Mouse (Mus musculus): ENCODE data around the gene Copz1. TPM values are rescaled to one million over a fixed set of nuclear protein-coding genes. Genes with fewer than 3 reads are reported as not detected.

Gene Copz1
- polyA plus RNA-seq, 1 experiment: 86.2 TPM

DNA sequence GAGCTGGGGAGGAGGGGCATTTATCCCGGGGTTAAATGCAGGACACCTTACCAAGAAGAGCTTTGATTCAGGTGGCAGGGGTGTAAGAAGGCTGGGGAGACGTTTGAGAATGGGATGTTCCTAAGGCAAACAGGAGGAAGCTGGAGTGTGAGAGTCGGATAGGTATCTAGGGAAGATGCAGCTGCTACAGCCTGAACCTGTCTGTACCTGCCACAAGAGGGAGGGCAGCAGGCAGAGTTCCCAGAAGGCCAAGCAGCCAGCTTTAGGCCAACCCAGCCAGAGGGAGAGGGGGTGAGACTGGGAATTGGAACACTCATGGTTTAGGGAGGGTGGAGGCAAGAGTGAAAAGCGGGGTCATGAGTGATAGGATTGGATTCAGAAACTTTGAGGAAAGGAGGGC is 68.3 kb downstream of the Copz1 start:
- 29% methylated on average over 4 of the region's 4 CpGs for WGBS
- DNase-seq: no peak
- no peak overlapping the region for H3K4me3 ChIP-seq (replicated peaks; ENCODE audit: extremely low read depth, low read depth, low read length)
- H3K4me1 ChIP-seq (ENCODE audit: control insufficient read depth, insufficient read depth, low read length): 0 out of 2 replicates have a peak, but pooled peaks cover 2% of the 10 kb centered on the region
- TF ChIP-seq POLR2A (IDR thresholded peaks at IDR 0.05; ENCODE audit: borderline replicate concordance, extremely low read depth, low read depth, low read length) (no peak), CTCF (IDR thresholded peaks at IDR 0.05; ENCODE audit: insufficient read depth, low read length) (no peak)

DNA sequence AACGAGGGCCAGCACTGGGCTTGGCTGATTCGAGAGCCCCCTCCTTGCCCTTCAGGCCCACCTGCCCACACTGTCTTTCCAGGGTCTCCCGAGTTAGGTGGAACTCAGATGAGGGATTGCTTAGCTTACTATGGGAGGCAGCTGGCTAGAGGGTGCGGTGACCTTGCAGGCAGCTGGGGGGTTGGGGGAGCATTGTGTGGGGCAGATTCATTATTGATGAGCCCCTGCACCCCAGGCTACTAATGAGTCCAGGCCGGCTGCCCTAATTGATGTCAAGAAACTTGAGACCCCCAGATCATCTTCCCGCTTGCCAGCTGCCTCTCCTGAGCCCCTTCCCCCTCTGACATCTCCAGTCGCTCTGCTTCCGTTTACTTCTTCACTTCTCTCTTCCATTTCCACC is 69.0 kb downstream of the Copz1 start:
- no peak for TF ChIP-seq CTCF (IDR thresholded peaks at IDR 0.05; ENCODE audit: insufficient read depth, low read length)
- TF ChIP-seq POLR2A (IDR thresholded peaks at IDR 0.05; ENCODE audit: borderline replicate concordance, extremely low read depth, low read depth, low read length): no peak
- Histone ChIP-seq H3K4me1 (ENCODE audit: control insufficient read depth, insufficient read depth, low read length) (0 out of 2 replicates have a peak, but pooled peaks cover 2% of the 10 kb centered on the region), H3K4me3 (replicated peaks; ENCODE audit: extremely low read depth, low read depth, low read length) (no peak overlapping the region)
- DNase-seq: no peak
- 62% methylated on average over 8 of the region's 8 CpGs for WGBS

DNA sequence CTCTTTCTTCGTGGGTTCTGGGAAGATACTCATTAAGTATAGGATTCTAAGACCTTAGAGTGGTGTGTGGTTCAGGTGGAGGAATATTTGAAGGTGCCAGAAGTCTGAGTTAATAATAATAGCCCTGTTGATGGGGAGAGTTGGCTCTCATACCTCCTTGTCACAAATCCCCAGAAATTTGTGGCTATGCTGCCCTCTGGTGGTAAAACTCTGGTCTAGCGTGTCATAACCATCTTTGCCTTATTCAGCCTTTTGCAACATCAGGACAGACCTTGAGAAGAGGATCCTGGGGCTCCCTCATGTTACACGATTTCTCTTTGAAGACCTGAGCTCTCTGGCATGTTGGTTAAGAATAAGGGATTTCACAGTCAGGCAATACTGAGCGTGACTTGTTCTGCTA is 69.9 kb downstream of the Copz1 start:
- 0 out of 2 replicates have a peak, but pooled peaks cover 2% of the 10 kb centered on the region for H3K4me1 ChIP-seq (ENCODE audit: control insufficient read depth, insufficient read depth, low read length)
- no peak overlapping the region for H3K4me3 ChIP-seq (replicated peaks; ENCODE audit: extremely low read depth, low read depth, low read length)
- WGBS: 21% methylated on average over 4 of the region's 4 CpGs
- TF ChIP-seq CTCF (IDR thresholded peaks at IDR 0.05; ENCODE audit: insufficient read depth, low read length) (peak; percentile 29; the same call in 1 of the 2 replicates), POLR2A (IDR thresholded peaks at IDR 0.05; ENCODE audit: borderline replicate concordance, extremely low read depth, low read depth, low read length) (no peak)
- peak; percentile 49 for DNase-seq

GRCm38 (mm10) chr15:103343008-103343407 is 70.5 kb downstream of the Copz1 start:
- no peak for TF ChIP-seq CTCF (IDR thresholded peaks at IDR 0.05; ENCODE audit: insufficient read depth, low read length)
- TF ChIP-seq POLR2A (IDR thresholded peaks at IDR 0.05; ENCODE audit: borderline replicate concordance, extremely low read depth, low read depth, low read length): no peak
- Histone ChIP-seq H3K4me3 (replicated peaks; ENCODE audit: extremely low read depth, low read depth, low read length) (no peak overlapping the region), H3K4me1 (ENCODE audit: control insufficient read depth, insufficient read depth, low read length) (0 out of 2 replicates have a peak, but pooled peaks cover 2% of the 10 kb centered on the region)
- WGBS: 68% methylated on average over 3 of the region's 3 CpGs
- DNase-seq: no peak

DNA sequence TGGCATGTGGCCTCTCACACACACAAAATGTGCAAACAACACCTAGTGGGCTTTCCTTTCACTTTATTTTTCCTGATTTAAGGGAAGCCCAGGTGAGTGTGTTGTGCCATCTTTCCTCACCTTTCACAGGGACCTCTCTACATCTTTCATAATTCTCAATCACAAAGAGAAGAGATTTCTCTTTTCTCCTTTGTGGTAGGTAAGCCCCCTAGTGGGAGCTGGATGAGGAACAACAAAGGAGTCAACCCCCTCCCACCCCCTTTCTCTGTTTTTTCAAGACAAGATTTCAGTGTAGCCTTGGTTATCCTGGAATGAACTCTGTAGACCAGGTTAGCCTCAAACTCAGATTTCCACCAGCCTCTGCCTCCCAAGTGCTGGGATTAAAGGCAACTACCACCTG is 71.0 kb downstream of the Copz1 start:
- no peak for TF ChIP-seq POLR2A (IDR thresholded peaks at IDR 0.05; ENCODE audit: borderline replicate concordance, extremely low read depth, low read depth, low read length)
- TF ChIP-seq CTCF (IDR thresholded peaks at IDR 0.05; ENCODE audit: insufficient read depth, low read length): no peak
- DNase-seq: no peak
- 0 out of 2 replicates have a peak, but pooled peaks cover 2% of the 10 kb centered on the region for H3K4me1 ChIP-seq (ENCODE audit: control insufficient read depth, insufficient read depth, low read length)
- H3K4me3 ChIP-seq (replicated peaks; ENCODE audit: extremely low read depth, low read depth, low read length): no peak overlapping the region

DNA sequence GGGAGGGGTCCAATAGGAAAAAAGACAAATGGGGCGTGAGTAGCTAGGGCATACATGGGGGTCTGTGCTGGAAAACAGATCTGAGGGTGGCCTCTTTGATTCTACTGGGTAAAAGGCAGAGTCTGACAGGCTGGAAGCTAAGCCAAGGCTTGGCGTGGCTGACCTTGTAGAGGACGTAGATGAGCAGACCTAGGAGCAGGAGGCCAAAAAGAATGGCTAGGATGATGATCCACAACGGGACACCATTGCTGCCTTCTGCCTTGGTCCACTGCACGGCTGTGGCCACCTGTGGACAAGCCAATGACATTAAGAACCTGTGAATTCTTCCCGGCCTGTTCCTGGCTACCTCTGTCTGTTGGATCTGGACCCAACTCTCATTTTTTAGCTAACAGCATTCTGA is 73.3 kb downstream of the Copz1 start:
- Histone ChIP-seq H3K4me3 (replicated peaks; ENCODE audit: extremely low read depth, low read depth, low read length) (no peak overlapping the region), H3K4me1 (ENCODE audit: control insufficient read depth, insufficient read depth, low read length) (no peaks in the 10 kb centered on the region)
- DNase-seq: no peak
- WGBS: 84% methylated on average over 6 of the region's 6 CpGs
- TF ChIP-seq POLR2A (IDR thresholded peaks at IDR 0.05; ENCODE audit: borderline replicate concordance, extremely low read depth, low read depth, low read length) (no peak), CTCF (IDR thresholded peaks at IDR 0.05; ENCODE audit: insufficient read depth, low read length) (no peak)

DNA sequence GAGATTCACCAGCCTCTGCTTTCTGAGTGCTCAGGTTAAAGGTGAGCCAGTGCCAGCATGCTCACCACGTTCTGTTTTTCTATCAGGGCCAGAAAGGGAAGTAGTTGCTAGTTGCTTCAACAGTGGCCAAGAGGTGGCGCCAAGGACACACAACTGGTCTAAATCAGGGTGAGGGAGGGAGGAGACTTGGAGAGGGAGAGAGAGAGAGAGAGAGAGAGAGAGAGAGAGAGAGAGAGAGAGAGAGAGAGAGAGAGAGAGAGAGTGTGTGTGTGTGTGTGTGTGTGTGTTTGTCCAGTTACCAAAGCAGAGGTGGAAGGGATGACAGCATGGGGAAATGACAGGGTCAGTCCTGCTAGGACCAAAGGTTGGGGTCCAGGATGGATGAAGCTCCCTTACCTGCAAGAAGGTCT is 74.8 kb downstream of the Copz1 start:
- DNase-seq: peak; percentile 43
- TF ChIP-seq CTCF (IDR thresholded peaks at IDR 0.05; ENCODE audit: insufficient read depth, low read length) (peak; percentile 74), POLR2A (IDR thresholded peaks at IDR 0.05; ENCODE audit: borderline replicate concordance, extremely low read depth, low read depth, low read length) (no peak)
- 13% methylated on average over 2 of the region's 2 CpGs for WGBS
- Histone ChIP-seq H3K4me1 (ENCODE audit: control insufficient read depth, insufficient read depth, low read length) (no peaks in the 10 kb centered on the region), H3K4me3 (replicated peaks; ENCODE audit: extremely low read depth, low read depth, low read length) (no peak overlapping the region)

Other genes with a start within 250 kb of the Copz1 start
- 16.5 and 18.1 TPM in 2 replicates for gene Smug1, start 105.6 kb upstream of the Copz1 start, polyA plus RNA-seq (2012; rRNA removed)
- 12.2 and 20.0 TPM in 2 replicates for gene Cbx5, start 32.9 kb upstream of the Copz1 start, polyA plus RNA-seq (2012; rRNA removed)
- 49.1 and 93.5 TPM in 2 replicates for gene Hnrnpa1, start 32.3 kb upstream of the Copz1 start, polyA plus RNA-seq (2012; rRNA removed)
- gene Nfe2, start 14.3 kb upstream of the Copz1 start, polyA plus RNA-seq (2012; rRNA removed): 7.7 and 14.1 TPM in 2 replicates
- gene Gpr84, start 37.9 kb downstream of the Copz1 start, polyA plus RNA-seq (2012; rRNA removed): 0.08 and 0.22 TPM in 2 replicates
- 9.9 and 11.7 TPM in 2 replicates for gene Zfp385a, start 67.4 kb downstream of the Copz1 start, polyA plus RNA-seq (2012; rRNA removed)
- 34.3 and 35.9 TPM in 2 replicates for gene Itga5, start 94.0 kb downstream of the Copz1 start, polyA plus RNA-seq (2012; rRNA removed)
- not detected in 2 replicates for gene Gtsf1, start 157.8 kb downstream of the Copz1 start, polyA plus RNA-seq (2012; rRNA removed)
- not detected in 2 replicates for gene Gtsf2, start 175.8 kb downstream of the Copz1 start, polyA plus RNA-seq (2012; rRNA removed)
- gene Nckap1l, start 181.1 kb downstream of the Copz1 start, polyA plus RNA-seq (2012; rRNA removed): 12.4 and 18.3 TPM in 2 replicates
- 6.8 and 8.0 TPM in 2 replicates for gene Pde1b, start 230.3 kb downstream of the Copz1 start, polyA plus RNA-seq (2012; rRNA removed)